Mouse (Mus musculus) urinary bladder, postnatal 36 days (tissue): Measurements from ENCODE around the gene Map2k6.

Experiments used
- DNase-seq, 2 experiments: peaks; one replicate each; pipeline ENCODE4 v3.0.0; 2022; ENCODE audit warnings: low spot score in 2 of 2, mixed read lengths in 1 of 2

Gene Map2k6

GRCm38 (mm10) chr11:110551471-110551967 lies 152.6 kb downstream of the Map2k6 start:
- DNase-seq, result no peak

- DNase-seq, result no peak
These were observed 163.6 kb downstream of the Map2k6 start for GRCm38 (mm10) chr11:110562320-110563081.

- no peak for DNase-seq
These were observed 164.3 kb downstream of the Map2k6 start for GRCm38 (mm10) chr11:110563272-110563671.

GRCm38 (mm10) chr11:110563801-110564200 lies 164.9 kb downstream of the Map2k6 start:
- DNase-seq, result no peak

- no peak for DNase-seq
These were observed 167.4 kb downstream of the Map2k6 start for GRCm38 (mm10) chr11:110566307-110566706.

- DNase-seq, result peak; percentile 34 to 44
These were observed 173.6 kb downstream of the Map2k6 start for GRCm38 (mm10) chr11:110572548-110572947.
